Mouse (Mus musculus) lung, postnatal 0 days (tissue): ENCODE measurements around the gene Sbf1. TPM values are rescaled to one million over a fixed set of nuclear protein-coding genes. Genes with fewer than 3 reads are reported as not detected.

Experiments used
- ATAC-seq: fragments of 200-750 bp; cut with Nextera tagmentation; 2 replicates; pipeline ENCODE4 v1.8.0; 2017; ENCODE audit warnings: moderate library complexity
- DNase-seq: peaks from one replicate; pipeline ENCODE4 v3.0.0-alpha.2; 2016; ENCODE audit warnings: low spot score
- H3K27ac ChIP-seq: fragments of 300-500 bp; sonication (generic); 2 replicates; pipeline ENCODE4 v1.5.1; 2014; ENCODE audit warnings: antibody characterized with exemption, mild to moderate bottlenecking, low read length, mixed read lengths
- H3K27me3 ChIP-seq: fragments of 300-500 bp; sonication (generic); replicated peaks from 2 replicates; pipeline ENCODE4 v1.6.1; 2014; ENCODE audit warnings: low read length, mixed read lengths; ENCODE audit not compliant: insufficient read depth
- H3K36me3 ChIP-seq: fragments of 300-500 bp; sonication (generic); 2 replicates; pipeline ENCODE4 v1.6.1; 2014; ENCODE audit warnings: low read length, mixed read lengths; ENCODE audit not compliant: insufficient read depth
- H3K4me1 ChIP-seq: fragments of 300-500 bp; sonication (generic); 2 replicates; pipeline ENCODE4 v1.6.1; 2014; ENCODE audit warnings: antibody characterized with exemption, low read depth, low read length, mixed read lengths; ENCODE audit not compliant: insufficient read depth
- H3K4me2 ChIP-seq: fragments of 300-500 bp; sonication (generic); replicated peaks from 2 replicates; pipeline ENCODE4 v1.6.1; 2014; ENCODE audit warnings: low read depth, mild to moderate bottlenecking, low read length, moderate library complexity, mixed read lengths
- H3K4me3 ChIP-seq: fragments of 300-500 bp; sonication (generic); 2 replicates; pipeline ENCODE4 v1.5.1; 2014; ENCODE audit warnings: low read depth, low read length
- H3K9ac ChIP-seq: fragments of 300-500 bp; sonication (generic); replicated peaks from 2 replicates; pipeline ENCODE4 v1.6.1; 2014; ENCODE audit warnings: low read depth, mild to moderate bottlenecking
- H3K9me3 ChIP-seq: fragments of 300-500 bp; sonication (generic); 2 replicates; pipeline ENCODE4 v1.6.1; 2016; ENCODE audit warnings: low read length, mixed read lengths
- CTCF ChIP-seq: IDR thresholded peaks from 2 replicates; pipeline ENCODE4 v1.5.1; 2016; ENCODE audit warnings: antibody characterized with exemption, mild to moderate bottlenecking
- EP300 ChIP-seq: IDR thresholded peaks from 2 replicates; pipeline ENCODE4 v1.6.1; 2016; ENCODE audit warnings: antibody characterized with exemption, mild to moderate bottlenecking, control low read depth
- WGBS: fragments of 180-500 bp; shearing (Covaris S2); extraction: QIAGEN DNeasy Blood & Tissue Kit; methylation state at CpG from one replicate; pipeline ENCODE4 v1.1.7; 2014; 5-methylcytosine and 5-hydroxymethylcytosine counted together
- polyA plus RNA-seq: library from polyadenylated mRNA; unstranded; fragments of >200 nt; fragmentation: Nextera tagmentation; extraction: Ambion mirVana; gene quantifications from 2 replicates; pipeline ENCODE4 v1.2.1, GENCODE M21; 2015

The Sbf1 gene
- polyA plus RNA-seq: 28.1 and 30.9 TPM in 2 replicates

DNA sequence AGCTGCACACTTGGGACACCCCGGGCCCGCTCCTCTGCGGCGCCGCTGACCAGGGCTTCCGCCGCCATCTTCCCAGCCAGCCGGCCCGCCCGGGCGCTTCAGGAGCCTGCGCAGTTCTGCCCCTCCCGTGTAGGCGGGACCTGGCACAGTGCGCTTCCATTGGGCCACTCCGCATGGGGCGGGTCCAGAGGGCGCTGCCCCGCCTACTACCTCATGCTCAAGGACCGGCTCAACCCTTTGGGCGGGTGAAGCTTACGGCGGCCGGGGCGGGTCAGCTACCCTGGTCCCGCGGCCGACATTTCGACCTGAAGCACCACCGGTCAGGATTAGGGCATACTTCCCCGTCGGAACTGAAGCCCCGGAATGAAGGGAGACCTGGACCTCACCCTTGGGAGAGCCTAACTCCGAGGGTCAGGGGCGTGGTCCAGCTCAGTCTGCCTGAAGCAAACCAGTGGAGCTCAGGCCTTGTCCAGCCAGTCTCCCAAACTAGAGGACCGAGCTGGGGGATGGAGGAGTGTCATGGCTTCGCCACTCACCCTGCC lies at the start of gene Sbf1:
TSS of gene Sbf1 (minus strand) at position 122 of the 542 bp plus-strand sequence.
- Histone ChIP-seq H3K4me2 (peak within 1 kb of the TSS; percentile 94), H3K4me3 (peak within 1 kb of the TSS; percentile 94), H3K9me3 (no peaks in the 10 kb centered on the region), H3K36me3 (no peaks in the 10 kb centered on the region), H3K9ac (peak within 1 kb of the TSS; percentile 89), H3K4me1 (peaks cover 9% of the 10 kb centered on the region; the same call in 1 of the 2 replicates), H3K27me3 (no peaks in the 10 kb centered on the region), H3K27ac (peak within 1 kb of the TSS; percentile 62)
- ATAC-seq (peak; percentile 100), DNase-seq (peak; percentile 99)
- TF ChIP-seq CTCF (no peak), EP300 (no peak)
- WGBS: under 1% methylated on average over 34 of the region's 37 CpGs

DNA sequence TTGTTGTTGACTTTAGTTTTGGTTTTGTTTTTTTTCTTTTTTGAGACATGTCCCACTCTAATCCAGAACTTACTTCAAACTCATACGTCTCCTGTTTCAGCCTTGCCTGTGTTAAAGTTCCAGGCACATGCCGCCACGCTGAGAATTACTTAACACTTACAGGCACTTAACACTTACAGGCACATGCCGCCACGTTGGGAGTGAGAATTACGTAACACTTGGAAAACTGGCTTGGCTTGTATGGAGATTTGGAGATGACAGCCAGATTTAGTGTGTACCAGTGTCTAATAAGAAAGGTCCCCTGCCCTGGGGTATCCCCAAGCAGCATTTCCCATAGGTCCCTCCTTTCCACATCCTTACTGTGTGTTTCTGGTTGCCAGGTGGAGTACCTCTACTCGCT lies 47.9 kb upstream of the Sbf1 start:
- Histone ChIP-seq H3K36me3 (peaks cover 44% of the 10 kb centered on the region), H3K27ac (peak overlapping the region; percentile 14; the same call in 1 of the 2 replicates), H3K4me3 (no peak overlapping the region), H3K4me2 (no peak overlapping the region), H3K4me1 (no peaks in the 10 kb centered on the region; the same call in 1 of the 2 replicates), H3K9me3 (no peaks in the 10 kb centered on the region), H3K9ac (no peak overlapping the region), H3K27me3 (no peaks in the 10 kb centered on the region)
- DNase-seq (peak; percentile 84), ATAC-seq (peak; percentile 79)
- WGBS: 61% methylated on average over 7 of the region's 7 CpGs
- TF ChIP-seq CTCF (no peak), EP300 (peak; percentile 63; the same call in 1 of the 2 replicates)

DNA sequence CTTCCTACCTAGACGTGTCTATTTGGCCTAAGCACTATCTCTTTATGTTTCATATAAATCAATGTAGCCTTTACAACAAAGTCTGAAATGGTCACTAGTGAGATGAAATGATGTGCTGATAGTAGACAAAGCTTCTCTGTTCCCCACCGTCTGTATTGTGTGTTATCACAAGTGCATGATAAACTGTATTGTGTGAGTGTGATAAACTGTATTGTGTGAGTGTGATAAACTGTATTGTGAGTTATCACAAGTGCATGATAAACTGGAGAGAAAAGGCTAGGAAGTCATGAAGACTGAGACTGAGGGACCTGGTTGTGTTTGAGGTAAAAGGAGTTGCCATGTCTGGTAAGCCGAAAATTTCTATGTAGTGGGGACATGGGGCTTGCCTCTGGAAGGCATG lies 43.7 kb upstream of the Sbf1 start:
- TF ChIP-seq EP300 (no peak), CTCF (no peak)
- peaks cover 15% of the 10 kb centered on the region for H3K36me3 ChIP-seq
- no peak overlapping the region for H3K4me2 ChIP-seq
- H3K27ac ChIP-seq: no peak overlapping the region
- no peak overlapping the region for H3K9ac ChIP-seq
- no peaks in the 10 kb centered on the region for H3K9me3 ChIP-seq
- H3K4me1 ChIP-seq: peaks cover 5% of the 10 kb centered on the region; the same call in 1 of the 2 replicates
- H3K27me3 ChIP-seq: no peaks in the 10 kb centered on the region
- no peak for ATAC-seq
- WGBS: 79% methylated on average over 3 of the region's 3 CpGs
- H3K4me3 ChIP-seq: no peak overlapping the region
- DNase-seq: no peak

DNA sequence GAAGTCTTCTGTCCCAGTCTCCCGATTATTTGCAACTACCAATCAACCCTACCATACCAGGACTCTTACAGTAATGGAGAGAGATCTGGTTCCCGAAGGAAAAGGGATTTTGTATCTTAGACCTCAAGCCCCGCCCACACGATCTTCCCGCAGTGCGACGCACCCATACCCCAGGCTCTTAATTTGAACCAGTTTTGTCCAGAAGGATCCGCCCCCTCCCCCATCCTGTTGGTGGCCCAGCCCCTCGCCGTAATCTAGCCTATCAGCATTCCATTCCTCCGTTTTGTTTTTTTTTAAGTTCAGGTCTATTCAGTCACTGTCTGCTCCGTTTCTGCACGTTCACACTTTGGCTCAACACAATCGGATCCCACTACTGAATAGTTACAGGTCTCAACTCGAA lies 41.3 kb upstream of the Sbf1 start:
- WGBS: under 1% methylated on average over 15 of the region's 15 CpGs
- Histone ChIP-seq H3K4me3 (peak overlapping the region; percentile 84), H3K36me3 (peaks cover 17% of the 10 kb centered on the region; the same call in 1 of the 2 replicates), H3K9me3 (no peaks in the 10 kb centered on the region), H3K27me3 (no peaks in the 10 kb centered on the region), H3K4me1 (peaks cover 5% of the 10 kb centered on the region; the same call in 1 of the 2 replicates), H3K27ac (peak overlapping the region; percentile 92), H3K4me2 (peak overlapping the region; percentile 79), H3K9ac (peak overlapping the region; percentile 72)
- ATAC-seq (peak; percentile 75), DNase-seq (peak; percentile 97)
- TF ChIP-seq CTCF: no peak
- no peak; the same call in 1 of the 2 replicates for TF ChIP-seq EP300

DNA sequence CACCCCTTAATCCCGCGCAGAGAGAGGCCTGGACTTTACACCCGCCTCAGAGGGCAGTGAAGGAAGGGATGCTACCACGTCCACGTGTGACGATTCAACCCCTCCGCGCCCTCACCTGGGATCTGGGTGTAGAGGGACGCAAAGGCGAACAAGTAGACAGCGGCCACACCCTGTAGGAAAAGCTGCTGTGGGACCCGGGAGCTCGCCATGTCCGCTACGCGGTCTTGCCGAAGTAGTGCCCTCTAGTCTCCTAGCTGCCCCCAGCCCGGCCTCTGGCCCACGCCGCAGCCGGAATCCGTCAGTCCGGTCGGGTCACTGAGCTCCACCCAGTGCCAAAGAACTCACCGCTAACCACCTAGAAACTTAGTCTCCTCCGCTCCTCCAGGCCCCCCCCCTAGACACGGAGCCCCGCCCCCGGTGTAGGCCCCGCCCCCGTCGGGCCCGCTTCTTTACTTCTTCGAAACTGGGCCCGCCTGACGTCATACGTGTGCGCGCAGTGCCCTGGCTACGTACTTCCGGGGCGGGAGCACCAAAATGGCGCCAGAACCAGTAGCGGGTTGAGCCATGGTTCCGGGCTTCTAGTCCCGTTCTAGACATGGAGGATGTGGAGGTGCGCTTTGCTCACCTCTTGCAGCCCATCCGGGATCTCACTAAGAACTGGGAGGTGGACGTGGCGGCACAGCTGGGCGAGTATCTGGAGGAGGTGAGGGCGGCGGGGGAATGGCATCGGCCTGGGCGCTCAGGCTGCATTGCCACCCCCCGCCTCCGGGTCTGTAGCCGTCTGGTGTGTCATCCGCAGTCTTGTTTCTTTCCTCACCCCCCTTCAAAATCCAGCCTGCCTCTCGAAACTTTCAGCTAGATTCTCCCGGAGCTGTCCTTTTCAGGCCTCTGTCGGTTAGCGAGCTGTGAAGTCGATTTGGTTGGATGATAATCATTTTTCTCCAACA lies 40.4 kb upstream of the Sbf1 start, which contains the start of the genes Lmf2 and Ncaph2:
TSS of gene Lmf2 (minus strand) at position 419 of the 947 bp plus-strand sequence.
TSS of gene Ncaph2 (plus strand) at position 479 of the 947 bp plus-strand sequence.
- Histone ChIP-seq H3K36me3 (peaks cover 16% of the 10 kb centered on the region; the same call in 1 of the 2 replicates), H3K27ac (peak within 1 kb of the TSS; percentile 92), H3K4me3 (peak within 1 kb of the TSS; percentile 84), H3K9me3 (no peaks in the 10 kb centered on the region), H3K9ac (peak within 1 kb of the TSS; percentile 72), H3K4me1 (peaks cover 5% of the 10 kb centered on the region; the same call in 1 of the 2 replicates), H3K4me2 (peak within 1 kb of the TSS; percentile 79), H3K27me3 (no peaks in the 10 kb centered on the region)
- DNase-seq (peak; percentile 97), ATAC-seq (peak; percentile 95)
- under 1% methylated on average over 62 of the region's 64 CpGs for WGBS
- TF ChIP-seq CTCF: 0 out of 2 replicates have a peak, but pooled peaks have one; percentile 2
- TF ChIP-seq EP300: no peak

DNA sequence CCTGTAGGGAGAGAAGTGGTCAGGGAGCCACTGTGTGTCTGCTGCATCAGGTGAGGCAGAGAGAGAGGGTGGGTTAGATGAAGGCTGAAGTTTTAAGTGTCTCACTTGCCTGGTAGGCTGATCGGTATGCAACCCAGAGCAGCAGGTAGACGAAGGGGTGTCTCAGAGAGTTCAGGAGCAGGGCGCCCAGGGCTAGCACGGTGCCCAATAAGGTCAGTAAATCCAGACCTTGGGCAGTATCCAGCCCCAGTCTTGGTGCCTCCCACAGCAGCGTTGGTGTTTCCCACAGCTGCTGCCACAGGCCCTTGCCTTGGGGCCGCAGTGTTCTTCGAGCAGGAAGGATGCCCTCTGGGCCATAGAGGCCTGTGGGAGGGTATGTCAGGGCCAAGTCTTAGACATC lies 39.3 kb upstream of the Sbf1 start:
- WGBS: 73% methylated on average over 7 of the region's 7 CpGs
- H3K27me3 ChIP-seq: no peaks in the 10 kb centered on the region
- H3K4me2 ChIP-seq: peak overlapping the region; percentile 71
- peak overlapping the region; percentile 78; the same call in 1 of the 2 replicates for H3K27ac ChIP-seq
- ATAC-seq (no peak), DNase-seq (no peak)
- no peaks in the 10 kb centered on the region for H3K9me3 ChIP-seq
- TF ChIP-seq CTCF (no peak), EP300 (no peak)
- H3K4me3 ChIP-seq: peak overlapping the region; percentile 84; the same call in 1 of the 2 replicates
- H3K36me3 ChIP-seq: peaks cover 16% of the 10 kb centered on the region
- peak overlapping the region; percentile 72 for H3K9ac ChIP-seq
- H3K4me1 ChIP-seq: peaks cover 5% of the 10 kb centered on the region; the same call in 1 of the 2 replicates
